Mouse (Mus musculus): ENCODE measurements at regions not wholly inside any gene's neighbourhood (a gene's known extent, or its start where the extent isn't known, plus 50 kb on each side); places are given as distances from the start of the nearest gene placed in this dataset.

- intact Hi-C loops (cut with DNase I): no loop called here
- no peak for DNase-seq (ENCODE audit: low spot score)
These were observed 600.4 kb upstream of the Tusc1 start for GRCm38 (mm10) chr4:93935692-93936091.

- DNase-seq (ENCODE audit: low spot score): no peak
- intact Hi-C loops (cut with DNase I): no loop called here
These were observed 591.8 kb upstream of the Tusc1 start for GRCm38 (mm10) chr4:93927117-93927516.

DNA sequence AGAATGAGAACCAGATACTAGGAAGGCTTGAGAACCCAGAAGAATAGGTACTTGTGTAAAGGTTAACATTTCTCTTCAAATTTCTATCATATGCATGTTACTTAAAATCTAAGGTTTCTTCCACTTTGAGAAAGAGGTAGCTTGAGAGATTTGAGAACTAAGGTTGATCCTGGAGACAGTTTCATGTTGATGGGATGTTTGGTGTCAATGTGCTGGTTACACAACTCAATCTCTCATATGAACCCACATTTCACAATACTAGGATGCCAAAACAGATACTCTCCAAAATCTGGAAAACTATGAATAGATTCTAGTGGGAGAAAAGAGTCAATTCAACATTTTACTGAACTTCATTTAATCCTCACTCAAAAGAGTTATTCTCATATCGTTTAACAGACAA, 589.1 kb upstream of the Tusc1 start:
- DNase-seq (ENCODE audit: low spot score): no peak
- intact Hi-C loops (cut with DNase I): no loop called here

- DNase-seq (ENCODE audit: low spot score): no peak
- intact Hi-C loops (cut with DNase I): no loop called here
These were observed 551.3 kb upstream of the Tusc1 start for GRCm38 (mm10) chr4:93886631-93887030.

DNA sequence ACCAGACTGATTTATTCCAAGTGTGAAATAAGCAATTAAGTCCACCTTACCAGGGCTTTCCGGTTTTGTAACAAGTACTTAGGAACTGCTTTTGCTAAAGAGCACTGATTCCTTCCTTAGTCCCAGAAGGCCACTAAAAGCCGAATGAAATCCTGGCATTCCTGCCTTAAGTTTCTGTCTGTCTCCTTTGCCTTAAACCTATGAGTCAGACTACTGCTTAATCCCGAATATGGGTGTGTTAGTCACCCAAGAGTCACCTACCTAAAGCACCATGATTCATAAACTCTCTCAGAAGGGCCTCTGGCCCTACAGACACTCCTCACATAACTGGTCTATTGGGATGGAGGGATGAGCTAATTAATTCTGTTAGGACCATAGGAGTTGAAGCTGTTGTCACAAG, 546.0 kb upstream of the Tusc1 start:
- DNase-seq (ENCODE audit: low spot score): no peak
- intact Hi-C loops (cut with DNase I): no loop called here

GRCm38 (mm10) chr4:93879351-93879872, 544.1 kb upstream of the Tusc1 start:
- intact Hi-C loops (cut with DNase I): no loop called here
- DNase-seq (ENCODE audit: low spot score): no peak

- intact Hi-C loops (cut with DNase I): no loop called here
- no peak for DNase-seq (ENCODE audit: low spot score)
These were observed 538.0 kb upstream of the Tusc1 start for GRCm38 (mm10) chr4:93873271-93873670.

- DNase-seq (ENCODE audit: low spot score): no peak
- intact Hi-C loops (cut with DNase I): no loop called here
These were observed 518.1 kb upstream of the Tusc1 start for GRCm38 (mm10) chr4:93853451-93853850.

DNA sequence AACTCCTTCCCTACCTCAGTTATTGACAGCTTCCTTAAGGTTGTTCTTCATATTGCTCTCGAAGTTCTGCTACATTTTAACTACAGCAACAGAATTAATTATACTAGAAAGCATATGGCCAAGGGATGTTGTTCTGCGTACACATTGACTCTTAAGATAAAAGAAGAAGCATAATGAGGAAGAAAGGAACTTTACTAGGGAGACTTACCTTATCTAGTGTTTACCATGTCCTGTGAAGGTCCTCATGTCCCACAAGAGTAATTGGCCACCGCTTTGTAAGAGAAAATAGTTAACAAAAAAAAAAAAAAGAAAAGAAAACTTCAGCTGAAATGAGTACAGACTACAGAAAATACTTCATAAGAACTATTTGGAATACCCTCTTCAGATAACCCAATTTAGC, 513.9 kb upstream of the Tusc1 start:
- intact Hi-C loops (cut with DNase I): no loop called here
- DNase-seq (ENCODE audit: low spot score): no peak

DNA sequence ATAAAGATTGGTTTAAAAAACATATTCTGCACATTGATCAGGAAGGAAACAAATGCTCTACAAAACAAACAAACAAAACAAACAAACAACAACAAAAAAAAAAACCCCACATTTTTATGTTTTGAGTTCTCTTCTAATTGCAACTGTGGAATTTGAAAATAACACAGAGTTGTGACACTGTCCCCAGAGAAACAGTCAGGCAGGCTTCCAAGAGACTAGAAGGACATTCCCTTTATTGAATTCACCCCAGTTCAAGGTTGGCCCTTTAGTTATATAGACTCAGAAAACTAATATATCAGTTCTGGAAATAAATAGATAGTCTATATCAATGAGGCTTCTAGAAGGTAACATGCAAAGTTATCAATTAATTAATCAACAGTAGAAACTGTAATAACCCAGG, 495.4 kb upstream of the Tusc1 start:
- intact Hi-C loops (cut with DNase I): no loop called here
- no peak for DNase-seq (ENCODE audit: low spot score)

- no peak for DNase-seq (ENCODE audit: low spot score)
These were observed 457.8 kb upstream of the Tusc1 start for GRCm38 (mm10) chr4:93793104-93793503.

DNA sequence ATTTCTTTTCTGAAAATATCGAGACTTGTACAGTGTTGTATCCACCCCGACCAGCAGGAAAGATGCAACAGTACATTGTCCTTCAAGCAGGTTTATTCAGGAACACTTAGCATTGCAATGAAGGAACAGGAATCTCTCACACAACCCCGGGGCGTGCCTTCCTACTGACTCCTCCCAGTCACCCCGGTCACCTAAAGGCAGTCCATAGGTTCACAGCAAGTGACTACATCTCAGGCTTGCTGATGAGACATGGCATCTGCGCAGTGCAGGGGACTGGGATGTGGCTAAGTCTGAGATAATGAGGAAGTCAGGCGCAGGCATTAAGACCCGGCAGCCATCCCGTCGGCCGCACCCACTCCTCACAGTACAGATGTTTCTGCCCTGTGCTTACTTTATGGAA, 454.8 kb upstream of the Tusc1 start:
- intact Hi-C loops (cut with DNase I): no loop called here
- no peak for DNase-seq (ENCODE audit: low spot score)

More at GRCm38 (mm10) chr4:93793104-93793503, 457.8 kb upstream of the Tusc1 start:
- intact Hi-C loops (cut with DNase I): no loop called here

DNA sequence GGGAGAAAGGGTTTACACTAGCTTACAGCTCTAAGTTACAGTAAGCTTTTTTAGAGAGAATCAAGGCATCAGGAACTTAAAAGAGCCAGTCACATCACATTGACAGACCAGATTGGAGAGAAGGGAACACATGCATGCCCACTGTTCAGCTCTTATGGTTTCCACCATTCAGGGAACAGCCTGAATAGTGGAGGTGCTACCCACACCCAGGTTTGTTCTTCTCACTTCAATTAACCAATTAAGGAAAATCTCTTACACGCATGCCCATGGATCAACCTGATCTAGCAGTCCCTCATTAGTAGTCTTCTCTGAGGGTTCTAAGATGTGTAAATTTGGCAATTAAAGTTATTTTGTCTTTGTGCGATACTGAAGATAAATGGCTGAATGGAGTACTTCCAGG, 419.2 kb upstream of the Tusc1 start:
- intact Hi-C loops (cut with DNase I): no loop called here
- no peak for DNase-seq (ENCODE audit: low spot score)

DNA sequence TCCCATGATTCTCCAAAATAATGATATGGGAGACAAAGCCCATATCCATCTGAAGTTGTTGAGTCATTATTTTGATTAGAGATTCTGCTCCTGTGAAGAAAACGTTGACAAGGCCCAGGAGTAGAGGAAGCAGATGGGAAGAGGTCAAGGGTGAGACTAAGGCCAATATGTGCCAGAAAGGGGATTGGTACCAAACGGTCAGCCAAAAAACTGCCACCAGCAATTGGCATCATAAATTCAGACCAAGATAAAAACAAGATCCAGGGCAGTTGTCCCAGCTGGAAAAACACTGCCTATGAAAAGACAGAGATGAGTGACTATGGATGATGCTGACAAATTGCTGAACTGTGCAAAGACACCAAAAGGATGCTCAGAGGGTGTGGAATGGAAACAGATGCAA, 411.0 kb upstream of the Tusc1 start:
- intact Hi-C loops (cut with DNase I): no loop called here
- no peak for DNase-seq (ENCODE audit: low spot score)

- DNase-seq (ENCODE audit: low spot score): no peak
- intact Hi-C loops (cut with DNase I): no loop called here
These were observed 378.4 kb upstream of the Tusc1 start for GRCm38 (mm10) chr4:93713711-93714110.

DNA sequence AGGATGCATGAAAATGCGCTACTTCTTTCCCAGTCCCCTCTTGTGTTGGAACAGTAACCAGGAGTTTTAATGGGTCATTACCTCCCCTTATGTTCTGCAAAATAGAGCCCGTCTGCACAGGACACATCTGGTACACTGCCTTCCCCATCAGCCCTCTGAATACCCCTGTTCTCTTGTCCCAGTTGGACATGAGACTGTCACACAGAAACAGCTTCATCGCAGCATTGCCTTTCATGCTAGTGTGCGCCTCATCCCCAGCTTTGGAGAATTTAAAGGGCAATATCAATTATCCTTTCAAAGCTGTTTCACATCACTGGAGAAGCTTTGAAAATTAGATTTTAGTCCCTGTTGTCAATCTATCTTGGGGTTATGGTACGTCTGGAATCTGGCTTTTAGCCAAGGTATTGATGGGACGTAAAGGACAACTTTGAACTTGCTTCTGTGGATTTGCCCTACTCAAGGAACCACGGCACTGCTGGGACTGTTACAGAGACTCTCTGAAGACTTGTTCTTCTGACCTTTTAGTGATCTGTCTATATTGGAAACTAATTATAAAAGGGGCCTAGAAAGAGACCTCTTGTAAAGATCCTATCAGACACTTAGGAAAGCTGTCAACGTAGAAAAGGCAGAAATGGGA, 341.2 kb upstream of the Tusc1 start:
- intact Hi-C loops (cut with DNase I): no loop called here
- DNase-seq (ENCODE audit: low spot score): no peak

- no peak for DNase-seq (ENCODE audit: low spot score)
- intact Hi-C loops (cut with DNase I): no loop called here
These were observed 340.6 kb upstream of the Tusc1 start for GRCm38 (mm10) chr4:93675739-93676402.

DNA sequence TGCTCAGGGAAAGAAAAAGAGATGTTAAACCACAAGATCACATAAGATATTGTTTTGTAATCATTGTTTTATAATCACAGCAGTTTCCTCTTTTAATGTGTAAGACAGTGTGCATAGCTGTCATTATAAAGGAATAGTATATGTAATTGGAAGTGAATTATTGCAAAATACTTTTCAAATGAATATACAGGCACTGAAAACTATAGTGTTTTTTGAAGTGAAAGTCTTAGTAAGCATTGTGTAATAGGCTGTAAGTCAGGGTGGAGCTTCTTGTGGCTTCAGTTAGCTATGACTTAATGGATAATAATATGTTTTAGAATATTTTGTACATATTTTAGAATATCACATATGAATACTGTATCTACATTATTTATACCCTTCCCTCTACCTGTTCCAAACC, 333.7 kb upstream of the Tusc1 start:
- intact Hi-C loops (cut with DNase I): no loop called here
- no peak for DNase-seq (ENCODE audit: low spot score)

DNA sequence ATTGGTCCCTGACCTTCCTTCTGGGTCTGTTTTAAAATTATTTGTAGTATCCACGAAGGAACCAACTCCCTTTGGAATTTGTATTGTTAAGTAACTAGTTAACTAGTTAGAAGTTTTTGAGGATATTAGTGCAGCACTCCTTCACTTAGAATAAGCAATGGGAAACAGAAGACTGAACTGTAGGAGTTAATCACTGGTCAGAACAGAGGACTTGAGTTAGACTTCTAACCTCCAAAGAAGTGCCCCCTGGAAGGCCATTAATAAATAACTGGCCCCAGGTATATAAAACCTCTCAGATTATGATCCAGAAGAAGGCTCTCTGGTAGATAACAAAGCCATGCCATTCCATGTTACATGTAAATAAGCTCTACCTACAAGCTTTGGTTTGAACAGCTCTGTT, 329.0 kb upstream of the Tusc1 start:
- DNase-seq (ENCODE audit: low spot score): no peak
- intact Hi-C loops (cut with DNase I): no loop called here

DNA sequence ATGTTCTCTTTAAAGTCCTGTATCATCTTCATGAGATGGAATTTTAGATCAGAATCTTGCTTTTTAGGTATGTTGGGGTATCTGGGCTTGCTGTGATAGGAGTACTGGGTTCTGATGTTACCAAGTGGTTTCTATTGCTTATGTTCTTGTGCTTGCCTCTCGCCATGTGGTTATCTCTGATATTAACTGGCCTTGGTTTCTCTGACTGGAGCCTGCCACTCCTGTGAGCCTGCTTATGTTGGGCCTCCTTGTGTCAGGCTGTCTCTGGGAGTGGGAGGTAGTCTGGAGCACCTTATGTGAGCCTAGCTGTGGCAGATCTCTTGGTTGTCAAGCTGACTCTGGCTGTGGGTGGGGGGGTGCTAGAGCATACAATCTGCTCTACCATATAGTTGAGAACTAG, 302.9 kb upstream of the Tusc1 start:
- no peak for DNase-seq (ENCODE audit: low spot score)
- intact Hi-C loops (cut with DNase I): no loop called here

DNA sequence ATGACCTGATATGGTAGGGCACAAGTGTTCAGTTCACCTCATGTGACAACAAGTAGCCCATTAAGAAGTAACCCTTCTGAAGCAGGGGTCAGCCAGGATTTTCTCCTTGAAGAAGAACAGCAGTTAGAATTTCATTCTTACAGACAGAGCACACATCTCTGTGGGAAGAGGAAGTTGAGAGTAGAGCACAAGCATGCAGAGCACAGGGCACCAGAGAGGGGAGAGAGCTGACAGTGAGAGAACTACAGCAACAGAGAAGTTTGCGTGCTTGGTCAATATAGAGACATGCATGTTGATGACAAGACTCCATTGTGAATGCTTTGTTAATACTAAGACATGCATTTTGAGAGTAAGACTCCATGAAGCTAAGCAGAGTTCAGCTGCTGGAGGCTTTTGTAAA, 263.2 kb upstream of the Tusc1 start:
- DNase-seq (ENCODE audit: low spot score): no peak
- intact Hi-C loops (cut with DNase I): no loop called here

- no peak for DNase-seq (ENCODE audit: low spot score)
- intact Hi-C loops (cut with DNase I): no loop called here
These were observed 249.0 kb upstream of the Tusc1 start for GRCm38 (mm10) chr4:93584328-93584727.

Data from heart, postnatal 25 days (tissue).